Comparison of ENCODE assay signal across 20 mouse cellular contexts in the genomic region with DNA sequence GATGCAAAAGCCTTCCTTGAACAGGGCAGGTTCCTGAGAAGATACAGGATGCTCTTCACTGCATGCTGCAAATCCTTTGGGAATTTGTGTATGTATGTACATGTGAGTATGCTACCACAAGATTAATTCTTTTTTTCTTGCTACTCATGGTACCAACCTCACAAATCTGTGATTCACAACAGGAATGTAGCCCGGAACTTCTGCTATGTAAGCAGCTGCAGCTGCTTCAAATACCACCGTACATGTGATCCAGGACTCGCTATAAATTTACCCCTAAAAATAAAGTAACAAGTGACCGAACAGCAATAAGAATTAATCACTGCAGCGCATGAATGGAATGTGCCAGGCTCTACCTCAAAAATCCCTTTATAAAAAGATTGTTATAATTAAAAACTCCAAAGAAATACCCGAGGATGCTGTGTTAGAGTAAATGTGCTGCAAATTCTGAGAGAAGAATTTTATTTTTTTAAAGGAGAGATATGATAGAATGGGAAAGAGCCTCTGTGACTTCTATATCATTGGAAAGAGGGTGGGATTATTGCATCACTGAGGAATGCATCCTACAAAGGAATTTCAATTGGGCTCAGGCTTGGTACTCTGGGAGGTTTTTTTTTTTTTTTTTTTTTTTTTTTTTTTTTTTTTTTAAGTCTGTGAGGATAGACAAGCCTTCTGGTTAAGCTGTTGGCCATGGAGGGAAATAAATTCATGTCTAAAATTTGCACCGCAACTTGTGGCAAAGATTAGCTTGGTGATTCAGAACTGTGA.
DNase-seq lines count a peak whose midpoint lies in the region; ATAC-seq and TF ChIP-seq lines count a peak whose summit lies in the region.
"Had no signal": no experiment of that assay in that cellular context is flagged by ENCODE, and none has a peak within 500 bp of the region (broad histone marks: within the 10 kb centered on the region; RNA-seq: fewer than 3 reads in every experiment).

No protein-coding gene starts in this region.

- no peak overlapping the region for H3K27ac ChIP-seq in limb, embryonic 14.5 days (replicated peaks; ENCODE audit: low read depth, low read length)
- H3K27ac ChIP-seq: embryonic facial prominence, embryonic 15.5 days; forebrain, embryonic 15.5 days; hindbrain, embryonic 15.5 days had no signal

- peak; percentile 12 for DNase-seq in heart, adult 11 months
- DNase-seq in heart, postnatal 25 days (ENCODE audit: low spot score), result no peak
- DNase-seq in NIH3T3 (ENCODE audit: low read depth), result peak; percentile 32
- DNase-seq in limb, embryonic 14.5 days (ENCODE audit: low spot score), result peak; percentile 68
- no peak for DNase-seq in thymus, adult 18-20 months
- no peak for DNase-seq in layer of hippocampus, adult 9-10 months (ENCODE audit: low spot score)
- no peak for DNase-seq in adrenal gland, postnatal 14 days
- DNase-seq: adrenal gland, postnatal 10 days; cerebellum, adult 18-20 months; cerebellum, adult 9-11 months; cerebellum, postnatal 36 days; gastrocnemius, postnatal 14 days; heart, postnatal 36 days had no signal

- TF ChIP-seq POLR2A in limb, embryonic 14.5 days (IDR thresholded peaks at IDR 0.05; ENCODE audit: borderline replicate concordance, extremely low read depth, insufficient read depth, insufficient read length), result no peak

- intact Hi-C loops in heart, postnatal 25 days (cut with DNase I), result no loop called here

- 29% methylated on average over 7 of the region's 7 CpGs for WGBS in limb, embryonic 14.5 days

- no peak overlapping the region for H3ac ChIP-seq in C2C12 (ENCODE audit: control insufficient read depth, insufficient read length, low read depth)

- TF ChIP-seq CTCF in C2C12 (IDR thresholded peaks at IDR 0.05; ENCODE audit: control insufficient read depth, insufficient read depth, insufficient read length), result no peak

- H3K9me3 ChIP-seq in limb, embryonic 14.5 days (ENCODE audit: control insufficient read depth, low read length), result no peaks in the 10 kb centered on the region
- H3K9me3 ChIP-seq: embryonic facial prominence, embryonic 15.5 days; forebrain, embryonic 15.5 days had no signal

- no peak overlapping the region for H3K4me2 ChIP-seq in limb, embryonic 14.5 days (replicated peaks; ENCODE audit: low read depth, low read length, severe bottlenecking)
- H3K4me2 ChIP-seq: embryonic facial prominence, embryonic 15.5 days; forebrain, embryonic 15.5 days; heart, embryonic 12.5 days; hindbrain, embryonic 15.5 days had no signal

- H3K79me3 ChIP-seq in C2C12 (ENCODE audit: low read depth), result no peaks in the 10 kb centered on the region

- no peaks in the 10 kb centered on the region for H3K79me2 ChIP-seq in C2C12 (ENCODE audit: control insufficient read depth, insufficient read depth)

- H3K4me1 ChIP-seq in limb, embryonic 14.5 days (ENCODE audit: control insufficient read depth, insufficient read depth, low read length), result no peaks in the 10 kb centered on the region
- H3K4me1 ChIP-seq: embryonic facial prominence, embryonic 15.5 days; forebrain, embryonic 15.5 days; hindbrain, embryonic 15.5 days had no signal

- H3K36me3 ChIP-seq in C2C12 (ENCODE audit: control insufficient read depth, insufficient read depth), result no peaks in the 10 kb centered on the region
- H3K36me3 ChIP-seq in limb, embryonic 14.5 days (ENCODE audit: control insufficient read depth, insufficient read depth, low read length), result no peaks in the 10 kb centered on the region
- H3K36me3 ChIP-seq: embryonic facial prominence, embryonic 15.5 days; forebrain, embryonic 15.5 days; heart, embryonic 12.5 days; hindbrain, embryonic 15.5 days had no signal

- no peak overlapping the region for H3K9ac ChIP-seq in limb, embryonic 14.5 days (ENCODE audit: low read depth, low read length, severe bottlenecking)
- H3K9ac ChIP-seq: embryonic facial prominence, embryonic 15.5 days; forebrain, embryonic 15.5 days; heart, embryonic 12.5 days; hindbrain, embryonic 15.5 days had no signal

- H3K4me3 ChIP-seq in C2C12 (ENCODE audit: insufficient read depth, poor library complexity, severe bottlenecking), result no peak overlapping the region
- H3K4me3 ChIP-seq in limb, embryonic 14.5 days (replicated peaks; ENCODE audit: low read length), result no peak overlapping the region
- H3K4me3 ChIP-seq: embryonic facial prominence, embryonic 15.5 days; forebrain, embryonic 15.5 days; heart, embryonic 12.5 days; hindbrain, embryonic 15.5 days had no signal

- peak; percentile 82 for ATAC-seq in limb, embryonic 14.5 days (ENCODE audit: low FRiP score, low read depth)
- ATAC-seq: CD4-positive, CD25-positive, alpha-beta regulatory T cell, adult 4 months; forebrain, embryonic 15.5 days; intestine, embryonic 16.5 days had no signal

- no peaks in the 10 kb centered on the region for H3K27me3 ChIP-seq in C2C12 (ENCODE audit: control insufficient read depth, insufficient read depth, insufficient read length)
- H3K27me3 ChIP-seq in limb, embryonic 14.5 days (ENCODE audit: control insufficient read depth, insufficient read depth, low read length), result no peaks in the 10 kb centered on the region
- H3K27me3 ChIP-seq: embryonic facial prominence, embryonic 15.5 days; forebrain, embryonic 15.5 days; heart, embryonic 12.5 days; hindbrain, embryonic 15.5 days had no signal

TF ChIP-seq in C2C12, 6 proteins besides CTCF, POLR2A, EP300 and RAD21:
- TF ChIP-seq USF1 (IDR thresholded peaks at IDR 0.05; ENCODE audit: low read depth) (peak; percentile 28), MYOG (IDR thresholded peaks at IDR 0.05; ENCODE audit: control insufficient read depth, extremely low read depth, insufficient read length) (no peak), FOSL1 (IDR thresholded peaks at IDR 0.05; ENCODE audit: insufficient read depth, low read length, poor library complexity, severe bottlenecking) (no peak), CEBPB (IDR thresholded peaks at IDR 0.05; ENCODE audit: low read depth) (peak; percentile 83), MYOD1 (IDR thresholded peaks at IDR 0.05; ENCODE audit: control insufficient read depth, insufficient read length, low read depth) (peak; percentile 74), MAX (IDR thresholded peaks at IDR 0.05) (no peak)

Comparison
In these comparisons a context has a peak if more than half of its experiments do, and no peak if none do; other contexts are left out.
1. DNase-seq: peak in heart, adult 11 months (single experiment), NIH3T3 (single experiment) and limb, embryonic 14.5 days (single experiment); none in heart, postnatal 25 days (single experiment), thymus, adult 18-20 months (0 of 2), layer of hippocampus, adult 9-10 months (single experiment) and adrenal gland, postnatal 14 days (single experiment).